Mouse (Mus musculus): ENCODE data around the gene Rspo1.

Rspo1 gene

DNA sequence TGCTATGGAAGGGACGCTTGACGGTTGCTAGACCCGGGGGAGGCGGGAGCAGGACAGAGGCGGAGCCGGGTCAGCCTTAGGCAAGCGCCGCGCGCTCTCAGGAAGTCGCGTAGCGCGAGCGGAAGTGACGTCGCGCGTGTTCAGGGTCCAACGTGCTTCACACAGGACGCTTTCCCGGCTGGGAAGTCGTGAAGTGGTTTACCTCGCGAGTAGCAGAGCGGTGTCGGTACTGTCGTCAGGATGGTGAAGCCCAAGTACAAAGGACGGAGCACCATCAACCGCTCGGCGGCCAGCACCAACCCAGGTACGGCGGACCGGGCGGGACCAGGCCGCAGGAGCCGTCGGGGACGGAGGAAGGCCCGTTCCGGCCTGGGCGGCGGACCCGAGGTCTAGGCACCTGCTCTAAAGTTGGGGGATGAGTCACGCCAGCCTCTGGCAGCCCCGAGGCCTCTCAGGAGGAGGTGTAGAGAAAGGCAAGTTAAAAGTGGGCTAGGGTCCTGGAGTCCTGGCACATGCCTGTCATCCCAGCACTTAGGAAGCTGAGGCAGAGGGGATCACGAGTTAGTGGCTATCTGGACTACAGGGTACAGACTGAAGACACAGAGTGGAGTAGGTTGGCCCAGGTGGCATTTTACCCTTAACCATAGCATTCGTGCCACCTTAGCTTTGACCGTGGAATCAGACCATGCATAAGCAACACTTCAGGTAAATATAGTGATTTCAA lies 43.8 kb downstream of the Rspo1 start:
- in situ Hi-C loops (cut with MboI): no loop called here

DNA sequence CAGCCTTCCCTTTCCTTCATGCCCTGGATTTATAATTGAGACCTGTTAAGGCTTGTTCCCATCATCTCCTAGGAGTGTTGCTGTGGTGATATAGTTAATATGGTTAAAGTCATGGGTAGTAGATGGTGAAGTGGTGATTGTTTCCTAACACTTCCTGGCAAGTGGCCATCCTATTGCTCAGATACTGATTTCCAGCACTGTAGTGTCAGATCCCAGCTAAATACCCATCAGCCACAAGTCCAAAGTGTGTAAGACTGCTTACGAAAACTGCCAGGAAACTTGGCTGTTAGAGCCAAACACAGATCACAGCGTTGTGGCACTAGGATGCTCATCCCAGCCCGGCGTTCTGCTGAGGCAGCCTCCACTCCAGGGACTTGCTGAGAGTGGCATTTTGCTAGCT lies 48.1 kb downstream of the Rspo1 start:
- in situ Hi-C loops (cut with MboI): no loop called here

DNA sequence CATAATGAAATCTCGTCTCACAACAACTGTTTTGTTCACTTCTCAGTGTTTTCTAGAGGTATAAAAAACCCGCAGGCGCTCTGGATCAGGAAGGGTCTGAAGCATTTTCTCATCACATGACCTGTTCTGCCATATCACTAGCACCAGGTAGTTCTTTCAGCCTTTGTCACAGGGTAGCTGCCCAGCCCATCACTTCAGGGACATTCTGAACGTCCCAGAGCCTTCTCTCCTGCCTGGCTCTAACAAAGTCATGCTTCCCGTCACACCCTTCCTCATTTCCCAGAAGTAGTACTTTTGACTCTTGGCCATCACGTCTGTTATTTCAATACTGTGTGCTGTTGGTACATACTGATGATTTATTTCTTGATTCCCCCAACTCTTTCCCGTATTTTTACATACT lies 58.2 kb downstream of the Rspo1 start:
- in situ Hi-C loops (cut with MboI): no loop called here

DNA sequence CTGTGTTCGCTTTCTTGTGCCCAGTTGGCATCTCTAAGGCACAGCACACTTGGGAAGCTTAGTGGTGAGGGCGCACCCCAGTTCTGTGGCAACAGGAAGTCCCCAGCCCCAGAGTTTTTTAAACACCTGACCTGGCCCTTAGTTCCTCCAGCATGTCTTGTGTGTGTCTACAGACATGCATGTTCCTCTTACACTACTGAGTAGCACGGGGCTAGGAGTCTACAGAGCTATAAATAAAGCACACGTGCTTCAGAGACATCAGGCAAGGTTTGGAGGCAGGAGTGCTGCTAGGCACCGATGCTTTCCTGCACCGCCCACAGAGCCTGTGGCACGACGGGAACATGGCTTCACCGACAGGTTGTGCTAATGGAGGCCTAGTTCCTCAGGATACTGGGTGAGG lies 69.2 kb downstream of the Rspo1 start:
- in situ Hi-C loops (cut with MboI): loop anchor here (25.0 kb wide), 1 partner anchor 118 kb away; the partner anchor contains the start of genes 9930104L06Rik and Cdca8

DNA sequence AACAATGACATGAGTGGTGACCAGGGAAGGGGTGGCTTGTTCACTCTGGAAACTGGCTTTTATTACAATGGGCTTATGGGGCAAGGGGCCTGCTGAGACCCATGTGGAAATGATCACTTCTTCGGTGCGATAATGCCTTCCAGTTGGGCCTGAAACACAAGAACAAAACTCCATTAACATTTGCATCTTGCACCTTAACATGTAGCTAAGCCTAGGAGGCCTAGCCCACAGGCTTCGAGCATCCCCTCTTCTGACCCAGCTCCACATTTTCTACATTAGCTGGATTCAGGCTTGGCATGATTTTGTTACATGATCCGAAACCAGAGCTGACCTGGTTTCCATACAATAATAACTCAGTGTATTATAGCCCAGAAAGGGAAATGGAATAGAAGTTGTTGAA lies 70.2 kb downstream of the Rspo1 start:
- in situ Hi-C loops (cut with MboI): loop anchor here (25.0 kb wide), 1 partner anchor 119 kb away; the partner anchor contains the start of genes 9930104L06Rik and Cdca8

DNA sequence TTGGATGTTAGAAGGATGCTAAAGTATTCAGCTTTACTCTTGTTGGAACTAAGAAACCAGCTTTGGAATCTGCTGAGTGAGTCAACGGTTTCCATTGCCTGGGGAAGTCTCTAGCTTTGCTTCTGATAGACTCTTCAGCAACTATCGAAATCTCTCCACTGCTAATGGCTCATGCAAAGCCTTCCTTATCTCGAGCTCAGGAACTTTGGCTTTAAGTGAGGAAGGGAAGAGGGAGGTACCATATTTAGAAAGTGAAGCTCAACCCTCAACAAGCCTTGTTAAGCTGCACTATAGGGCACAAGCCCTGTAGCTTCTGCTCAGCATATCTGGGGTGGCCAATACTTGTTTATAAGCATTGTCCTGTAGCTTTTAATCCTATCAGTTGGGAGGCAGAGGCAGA lies 71.0 kb downstream of the Rspo1 start:
- in situ Hi-C loops (cut with MboI): loop anchor here (25.0 kb wide), 1 partner anchor 120 kb away; the partner anchor contains the start of genes 9930104L06Rik and Cdca8

DNA sequence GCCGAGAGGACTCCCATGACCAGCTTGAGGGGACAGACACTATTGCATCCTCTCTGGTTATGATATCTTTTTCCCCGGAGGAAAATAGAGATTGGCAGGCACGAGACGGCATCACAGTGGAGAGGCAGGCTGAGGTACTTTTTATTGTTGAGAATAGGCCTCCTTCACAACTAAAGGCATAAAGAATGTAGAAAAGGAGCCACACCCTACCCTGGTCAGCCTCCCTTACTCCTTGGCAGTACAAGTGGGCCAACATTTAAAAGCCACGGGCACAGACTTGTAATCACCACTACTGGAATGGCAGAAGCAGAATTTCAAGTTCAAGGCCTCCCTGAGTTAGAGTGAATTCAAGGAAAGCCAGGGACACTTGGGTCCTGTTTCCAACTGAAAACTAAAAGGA lies 71.8 kb downstream of the Rspo1 start:
- in situ Hi-C loops (cut with MboI): loop anchor here (25.0 kb wide), 1 partner anchor 121 kb away; the partner anchor contains the start of genes 9930104L06Rik and Cdca8
